Mouse (Mus musculus) hindbrain, embryonic 15.5 days (tissue): ENCODE measurements at regions not wholly inside any gene's neighbourhood (a gene's known extent, or its start where the extent isn't known, plus 50 kb on each side); places are given as distances from the start of the nearest gene placed in this dataset.

ENCODE experiments used
- ATAC-seq: fragments of 200-750 bp; cut with Nextera tagmentation; 2 replicates; pipeline ENCODE4 v1.8.0; 2017; ENCODE audit warnings: low read depth, moderate number of reproducible peaks, moderate TSS enrichment; ENCODE audit not compliant: low FRiP score
- H3K27ac ChIP-seq: fragments of 300-500 bp; sonication (generic); replicated peaks from 2 replicates; pipeline ENCODE4 v1.5.1; 2015; ENCODE audit warnings: mild to moderate bottlenecking, inconsistent platforms
- H3K27me3 ChIP-seq: fragments of 300-500 bp; sonication (generic); 2 replicates; pipeline ENCODE4 v1.6.1; 2015; ENCODE audit warnings: control low read depth, inconsistent platforms
- H3K36me3 ChIP-seq: fragments of 300-500 bp; sonication (generic); 2 replicates; pipeline ENCODE4 v1.6.1; 2015; ENCODE audit warnings: control low read depth, inconsistent platforms
- H3K4me1 ChIP-seq: fragments of 300-500 bp; sonication (generic); replicated peaks from 2 replicates; pipeline ENCODE4 v1.6.1; 2015; ENCODE audit warnings: control low read depth, inconsistent platforms
- H3K4me2 ChIP-seq: fragments of 300-500 bp; sonication (generic); 2 replicates; pipeline ENCODE4 v1.6.1; 2015; ENCODE audit warnings: moderate library complexity, mild to moderate bottlenecking, inconsistent platforms
- H3K4me3 ChIP-seq: fragments of 300-500 bp; sonication (generic); 2 replicates; pipeline ENCODE4 v1.5.1; 2015; ENCODE audit warnings: mild to moderate bottlenecking, inconsistent platforms
- H3K9ac ChIP-seq: fragments of 300-500 bp; sonication (generic); 2 replicates; pipeline ENCODE4 v1.6.1; 2015; ENCODE audit warnings: inconsistent platforms
- H3K9me3 ChIP-seq: fragments of 300-500 bp; sonication (generic); 2 replicates; pipeline ENCODE4 v1.6.1; 2016; ENCODE audit warnings: control low read depth, inconsistent platforms
- WGBS: fragments of 180-500 bp; shearing (Covaris S2); methylation state at CpG from one replicate; pipeline ENCODE4 v1.1.7; 2015; 5-methylcytosine and 5-hydroxymethylcytosine counted together

GRCm38 (mm10) chr17:72782775-72783174 is 53.5 kb upstream of the Ypel5 start:
- no peak overlapping the region for H3K9ac ChIP-seq
- 66% methylated on average over 7 of the region's 7 CpGs for WGBS
- no peak overlapping the region for H3K4me3 ChIP-seq
- H3K9me3 ChIP-seq: no peaks in the 10 kb centered on the region
- no peak overlapping the region for H3K4me2 ChIP-seq
- no peak for ATAC-seq
- no peaks in the 10 kb centered on the region for H3K36me3 ChIP-seq
- no peak overlapping the region for H3K27ac ChIP-seq
- H3K4me1 ChIP-seq: no peaks in the 10 kb centered on the region
- no peaks in the 10 kb centered on the region for H3K27me3 ChIP-seq

GRCm38 (mm10) chr17:72781786-72782185 is 54.5 kb upstream of the Ypel5 start:
- Histone ChIP-seq H3K36me3 (no peaks in the 10 kb centered on the region), H3K4me2 (no peak overlapping the region), H3K9me3 (no peaks in the 10 kb centered on the region), H3K27me3 (no peaks in the 10 kb centered on the region), H3K27ac (no peak overlapping the region), H3K4me3 (no peak overlapping the region), H3K4me1 (no peaks in the 10 kb centered on the region), H3K9ac (no peak overlapping the region)
- ATAC-seq: peak; percentile 74
- WGBS: 22% methylated on average over 6 of the region's 6 CpGs

- no peak overlapping the region for H3K9ac ChIP-seq
- H3K4me2 ChIP-seq: no peak overlapping the region
- no peak for ATAC-seq
- no peaks in the 10 kb centered on the region for H3K4me1 ChIP-seq
- no peak overlapping the region for H3K4me3 ChIP-seq
- H3K36me3 ChIP-seq: no peaks in the 10 kb centered on the region
- 79% methylated on average over 4 of the region's 4 CpGs for WGBS
- H3K27ac ChIP-seq: no peak overlapping the region
- no peaks in the 10 kb centered on the region for H3K27me3 ChIP-seq
- H3K9me3 ChIP-seq: no peaks in the 10 kb centered on the region
These were observed 68.0 kb upstream of the Ypel5 start for GRCm38 (mm10) chr17:72768266-72768665.

GRCm38 (mm10) chr17:72760937-72761336 is 75.3 kb upstream of the Ypel5 start:
- no peaks in the 10 kb centered on the region for H3K27me3 ChIP-seq
- no peaks in the 10 kb centered on the region for H3K9me3 ChIP-seq
- no peak overlapping the region for H3K4me2 ChIP-seq
- no peak for ATAC-seq
- H3K4me1 ChIP-seq: no peaks in the 10 kb centered on the region
- 37% methylated on average over 3 of the region's 3 CpGs for WGBS
- no peak overlapping the region for H3K27ac ChIP-seq
- H3K36me3 ChIP-seq: no peaks in the 10 kb centered on the region
- H3K9ac ChIP-seq: no peak overlapping the region
- no peak overlapping the region for H3K4me3 ChIP-seq

GRCm38 (mm10) chr17:72746411-72746810 is 89.8 kb upstream of the Ypel5 start:
- H3K36me3 ChIP-seq: no peaks in the 10 kb centered on the region
- H3K4me1 ChIP-seq: no peaks in the 10 kb centered on the region
- no peak for ATAC-seq
- WGBS: 69% methylated on average over 4 of the region's 4 CpGs
- H3K27me3 ChIP-seq: no peaks in the 10 kb centered on the region
- H3K9me3 ChIP-seq: no peaks in the 10 kb centered on the region
- H3K9ac ChIP-seq: no peak overlapping the region
- H3K4me2 ChIP-seq: no peak overlapping the region
- H3K4me3 ChIP-seq: no peak overlapping the region
- no peak overlapping the region for H3K27ac ChIP-seq

GRCm38 (mm10) chr17:72733006-72733405 is 103.2 kb upstream of the Ypel5 start:
- WGBS: 89% methylated on average over 1 of the region's 1 CpGs
- H3K4me3 ChIP-seq: no peak overlapping the region
- H3K36me3 ChIP-seq: no peaks in the 10 kb centered on the region
- H3K27me3 ChIP-seq: no peaks in the 10 kb centered on the region
- H3K9ac ChIP-seq: no peak overlapping the region
- H3K9me3 ChIP-seq: no peaks in the 10 kb centered on the region
- no peak overlapping the region for H3K27ac ChIP-seq
- H3K4me1 ChIP-seq: no peaks in the 10 kb centered on the region
- no peak overlapping the region for H3K4me2 ChIP-seq
- ATAC-seq: no peak

- Histone ChIP-seq H3K27ac (no peak overlapping the region), H3K36me3 (no peaks in the 10 kb centered on the region), H3K4me1 (no peaks in the 10 kb centered on the region), H3K9ac (no peak overlapping the region), H3K4me3 (no peak overlapping the region), H3K27me3 (no peaks in the 10 kb centered on the region), H3K4me2 (no peak overlapping the region), H3K9me3 (no peaks in the 10 kb centered on the region)
- WGBS: 85% methylated on average over 6 of the region's 6 CpGs
- ATAC-seq: no peak
These were observed 104.6 kb upstream of the Ypel5 start for GRCm38 (mm10) chr17:72731691-72732090.

GRCm38 (mm10) chr17:72731175-72731574 is 105.1 kb upstream of the Ypel5 start:
- Histone ChIP-seq H3K4me3 (no peak overlapping the region), H3K9me3 (no peaks in the 10 kb centered on the region), H3K27me3 (no peaks in the 10 kb centered on the region), H3K27ac (no peak overlapping the region), H3K9ac (no peak overlapping the region), H3K4me1 (no peaks in the 10 kb centered on the region), H3K4me2 (no peak overlapping the region), H3K36me3 (no peaks in the 10 kb centered on the region)
- peak; percentile 30; the same call in 1 of the 2 replicates for ATAC-seq
- WGBS: 55% methylated on average over 5 of the region's 5 CpGs

GRCm38 (mm10) chr17:72720753-72721152 is 115.5 kb upstream of the Ypel5 start:
- Histone ChIP-seq H3K4me3 (no peak overlapping the region), H3K9ac (no peak overlapping the region), H3K4me2 (no peak overlapping the region), H3K27ac (no peak overlapping the region), H3K4me1 (no peaks in the 10 kb centered on the region), H3K27me3 (no peaks in the 10 kb centered on the region), H3K36me3 (no peaks in the 10 kb centered on the region), H3K9me3 (no peaks in the 10 kb centered on the region)
- 53% methylated on average over 7 of the region's 7 CpGs for WGBS
- ATAC-seq: no peak

GRCm38 (mm10) chr17:72719618-72720017 is 115.2 kb upstream of the Alk start:
- Histone ChIP-seq H3K27ac (no peak overlapping the region), H3K4me3 (no peak overlapping the region), H3K4me2 (no peak overlapping the region), H3K9me3 (no peaks in the 10 kb centered on the region), H3K9ac (no peak overlapping the region), H3K36me3 (no peaks in the 10 kb centered on the region), H3K4me1 (no peaks in the 10 kb centered on the region), H3K27me3 (no peaks in the 10 kb centered on the region)
- no peak for ATAC-seq
- WGBS: 48% methylated on average over 4 of the region's 4 CpGs

GRCm38 (mm10) chr17:72691630-72692029 is 87.2 kb upstream of the Alk start:
- WGBS: 73% methylated on average over 7 of the region's 7 CpGs
- 0 out of 2 replicates have a peak, but pooled peaks have one; percentile 45 for ATAC-seq
- Histone ChIP-seq H3K9ac (no peak overlapping the region), H3K27ac (no peak overlapping the region), H3K4me1 (no peaks in the 10 kb centered on the region), H3K27me3 (no peaks in the 10 kb centered on the region), H3K36me3 (no peaks in the 10 kb centered on the region), H3K4me3 (no peak overlapping the region), H3K9me3 (no peaks in the 10 kb centered on the region), H3K4me2 (no peak overlapping the region)

GRCm38 (mm10) chr17:72689606-72690005 is 85.2 kb upstream of the Alk start:
- H3K27ac ChIP-seq: no peak overlapping the region
- ATAC-seq: no peak
- no peak overlapping the region for H3K9ac ChIP-seq
- H3K4me1 ChIP-seq: no peaks in the 10 kb centered on the region
- H3K4me3 ChIP-seq: no peak overlapping the region
- H3K9me3 ChIP-seq: no peaks in the 10 kb centered on the region
- WGBS: 89% methylated on average over 10 of the region's 10 CpGs
- no peaks in the 10 kb centered on the region for H3K36me3 ChIP-seq
- no peaks in the 10 kb centered on the region for H3K27me3 ChIP-seq
- no peak overlapping the region for H3K4me2 ChIP-seq

GRCm38 (mm10) chr17:72688800-72689199 is 84.4 kb upstream of the Alk start:
- WGBS: 87% methylated on average over 8 of the region's 8 CpGs
- H3K27ac ChIP-seq: no peak overlapping the region
- no peaks in the 10 kb centered on the region for H3K4me1 ChIP-seq
- H3K9me3 ChIP-seq: no peaks in the 10 kb centered on the region
- no peak overlapping the region for H3K4me2 ChIP-seq
- no peaks in the 10 kb centered on the region for H3K36me3 ChIP-seq
- H3K27me3 ChIP-seq: no peaks in the 10 kb centered on the region
- ATAC-seq: no peak
- no peak overlapping the region for H3K9ac ChIP-seq
- no peak overlapping the region for H3K4me3 ChIP-seq
